Mouse (Mus musculus): ENCODE results near the gene Lrrc8e.

GRCm38 (mm10) chr8:4192807-4193587 is 33.6 kb upstream of the Lrrc8e start:
- peak; percentile 74 for TF ChIP-seq CTCF (IDR thresholded peaks at IDR 0.05; ENCODE audit: control insufficient read depth, insufficient read depth, insufficient replicate concordance, low read depth, low read length)
- TF ChIP-seq POLR2A (IDR thresholded peaks at IDR 0.05; ENCODE audit: control insufficient read depth, low read depth, low read length) = no peak

Data from testis, adult 2 months (tissue).